Mouse (Mus musculus) large intestine, adult 2 months (tissue): Measurements from ENCODE around the gene Dtl. TPM values are rescaled to one million over a fixed set of nuclear protein-coding genes. Genes with fewer than 3 reads are reported as not detected.
"Not testable (repeated sequence)": the region's sequence is repeated elsewhere in the genome, so short reads cannot be mapped to it uniquely, and the experiment has no call there.

Experiments used
- DNase-seq: peaks from one replicate; pipeline ENCODE4 v3.0.0-alpha.2; 2012; ENCODE audit warnings: low read depth, low spot score
- WGBS: fragments of 180-500 bp; shearing (Covaris S2); methylation state at CpG from one replicate; pipeline ENCODE4 v1.1.7; 2018; 5-methylcytosine and 5-hydroxymethylcytosine counted together
- polyA plus RNA-seq: library from polyadenylated mRNA; depleted of rRNA; stranded (reverse); fragments of >200 nt; gene quantifications from 2 replicates; pipeline ENCODE4 v1.2.3, GENCODE M21; 2012

Dtl gene
- polyA plus RNA-seq, 1 experiment, result 2.6 TPM

GRCm38 (mm10) chr1:191521395-191521794 lies 53.9 kb downstream of the Dtl start:
- DNase-seq, result no peak
- 79% methylated on average over 8 of the region's 8 CpGs for WGBS

GRCm38 (mm10) chr1:191520669-191521068 lies 54.7 kb downstream of the Dtl start:
- no peak for DNase-seq
- WGBS, result 82% methylated on average over 10 of the region's 10 CpGs

GRCm38 (mm10) chr1:191520194-191520593 lies 55.1 kb downstream of the Dtl start:
- WGBS, result 85% methylated on average over 7 of the region's 7 CpGs
- no peak for DNase-seq

GRCm38 (mm10) chr1:191519329-191520066 lies 55.8 kb downstream of the Dtl start:
- DNase-seq, result no peak
- 92% methylated on average over 4 of the region's 4 CpGs for WGBS

GRCm38 (mm10) chr1:191518911-191519310 lies 56.4 kb downstream of the Dtl start:
- WGBS, result 93% methylated on average over 4 of the region's 4 CpGs
- DNase-seq, result no peak

- DNase-seq, result no peak
Observed at GRCm38 (mm10) chr1:191517969-191518368, 57.4 kb downstream of the Dtl start.

GRCm38 (mm10) chr1:191517056-191517455 lies 58.3 kb downstream of the Dtl start:
- DNase-seq, result no peak
- WGBS, result 91% methylated on average over 3 of the region's 3 CpGs

More at GRCm38 (mm10) chr1:191517969-191518368, 57.4 kb downstream of the Dtl start:
- WGBS, result 54% methylated on average over 5 of the region's 5 CpGs

GRCm38 (mm10) chr1:191516351-191516750 lies 59.0 kb downstream of the Dtl start:
- not testable (repeated sequence) for DNase-seq
- WGBS, result 84% methylated on average over 2 of the region's 2 CpGs

- DNase-seq, result no peak
- 82% methylated on average over 4 of the region's 4 CpGs for WGBS
Observed at GRCm38 (mm10) chr1:191513195-191513594, 62.1 kb downstream of the Dtl start.

- DNase-seq, result no peak
- 77% methylated on average over 4 of the region's 4 CpGs for WGBS
Observed at GRCm38 (mm10) chr1:191512383-191512782, 63.0 kb downstream of the Dtl start.

- DNase-seq, result no peak
- WGBS, result 87% methylated on average over 8 of the region's 8 CpGs
Observed at GRCm38 (mm10) chr1:191511503-191511902, 63.8 kb downstream of the Dtl start.

GRCm38 (mm10) chr1:191509865-191510264 lies 65.5 kb downstream of the Dtl start:
- DNase-seq, result no peak
- 64% methylated on average over 3 of the region's 3 CpGs for WGBS

GRCm38 (mm10) chr1:191509131-191509530 lies 66.2 kb downstream of the Dtl start:
- no peak for DNase-seq
- WGBS, result 79% methylated on average over 6 of the region's 6 CpGs

GRCm38 (mm10) chr1:191506791-191507190 lies 68.6 kb downstream of the Dtl start:
- WGBS, result 8% methylated on average over 1 of the region's 1 CpGs
- DNase-seq, result no peak

- DNase-seq, result no peak
- 89% methylated on average over 6 of the region's 6 CpGs for WGBS
Observed at GRCm38 (mm10) chr1:191499666-191500065, 75.7 kb downstream of the Dtl start.

GRCm38 (mm10) chr1:191498271-191498955 lies 76.9 kb downstream of the Dtl start:
- 23% methylated on average over 14 of the region's 14 CpGs for WGBS
- peak; percentile 70 for DNase-seq

GRCm38 (mm10) chr1:191496676-191497075 lies 78.7 kb downstream of the Dtl start:
- no peak for DNase-seq
- 64% methylated on average over 1 of the region's 1 CpGs for WGBS

GRCm38 (mm10) chr1:191495051-191495467 lies 80.3 kb downstream of the Dtl start:
- no peak for DNase-seq
- 21% methylated on average over 10 of the region's 10 CpGs for WGBS

- WGBS, result 12% methylated on average over 2 of the region's 2 CpGs
Observed at GRCm38 (mm10) chr1:191494303-191494655, 81.1 kb downstream of the Dtl start.

GRCm38 (mm10) chr1:191493476-191494302 lies 81.7 kb downstream of the Dtl start:
- 58% methylated on average over 13 of the region's 13 CpGs for WGBS
- DNase-seq, result no peak

More at GRCm38 (mm10) chr1:191494303-191494655, 81.1 kb downstream of the Dtl start:
- no peak for DNase-seq
